Comparison of ENCODE assay signal across 8 mouse cellular contexts in genomic region chr6:116767738-116768522, GRCm38 (mm10). TPM values are rescaled to one million over a fixed set of nuclear protein-coding genes. Genes with fewer than 3 reads are reported as not detected.
A peak's percentile ranks its signal among the peaks of the same experiment; 100 is the strongest.
DNase-seq lines count a peak whose midpoint lies in the region; ATAC-seq and TF ChIP-seq lines count a peak whose summit lies in the region.

No protein-coding gene starts in this region.

- H3K4me3 ChIP-seq in forebrain, embryonic 10.5 days, result no peak overlapping the region
- H3K4me3 ChIP-seq in liver, postnatal 0 days (ENCODE audit: low read depth, low read length), result no peak overlapping the region
- no peak overlapping the region for H3K4me3 ChIP-seq in thymus, adult 2 months (ENCODE audit: control insufficient read depth, insufficient read depth, low read length)

- ATAC-seq in liver, postnatal 0 days, result no peak
- ATAC-seq in neutrophil, adult 5-6 weeks (ENCODE audit: extremely low read depth, insufficient number of reproducible peaks, low FRiP score, poor library complexity, severe bottlenecking), result peak; percentile 35; the same call in 1 of the 2 replicates

- no peak for TF ChIP-seq POLR2A in thymus, adult 2 months (IDR thresholded peaks at IDR 0.05; ENCODE audit: control insufficient read depth, extremely low read depth, insufficient read depth, low read length, poor library complexity)

- no peak overlapping the region for H3K9ac ChIP-seq in liver, postnatal 0 days (replicated peaks)

- no peaks in the 10 kb centered on the region for H3K9me3 ChIP-seq in forebrain, embryonic 10.5 days
- no peaks in the 10 kb centered on the region for H3K9me3 ChIP-seq in liver, postnatal 0 days (ENCODE audit: low read length)

- intact Hi-C loops in heart, postnatal 10 days (cut with DNase I), result loop anchor here (5.0 kb wide), 4 partner anchors 116 to 1059 kb away; partner anchors contain the start of genes Cxcl12 and Depp1

- no peak overlapping the region for H3K4me2 ChIP-seq in liver, postnatal 0 days (ENCODE audit: low read depth, low read length)

- H3K36me3 ChIP-seq in forebrain, embryonic 10.5 days (replicated peaks), result no peaks in the 10 kb centered on the region
- H3K36me3 ChIP-seq in liver, postnatal 0 days (replicated peaks; ENCODE audit: insufficient read depth, low read length), result no peaks in the 10 kb centered on the region
- no peaks in the 10 kb centered on the region for H3K36me3 ChIP-seq in thymus, adult 2 months (ENCODE audit: control insufficient read depth, insufficient read depth, low read length)

- TF ChIP-seq CTCF in liver, postnatal 0 days (IDR thresholded peaks at IDR 0.05; ENCODE audit: low read depth), result peak; percentile 91
- peak; percentile 84 for TF ChIP-seq CTCF in thymus, adult 2 months (IDR thresholded peaks at IDR 0.05; ENCODE audit: borderline replicate concordance, control insufficient read depth, extremely low read depth, insufficient read depth, low read length, poor library complexity)

- H3K27ac ChIP-seq in forebrain, embryonic 10.5 days, result 0 out of 2 replicates have a peak overlapping the region, but pooled peaks have one; percentile 16
- H3K27ac ChIP-seq in liver, postnatal 0 days (ENCODE audit: low read depth), result no peak overlapping the region
- no peak overlapping the region for H3K27ac ChIP-seq in thymus, adult 2 months (ENCODE audit: control insufficient read depth, insufficient read depth, low read length)

- no peak for TF ChIP-seq EP300 in liver, postnatal 0 days (IDR thresholded peaks at IDR 0.05; ENCODE audit: low read depth)

- peak; percentile 58 for DNase-seq in ES-CJ7 (ENCODE audit: low read depth, low spot score)
- peak; percentile 2 for DNase-seq in c-Kit-negative CD71-positive TER-119-positive erythroid progenitor cells, embryonic 14.5 days (ENCODE audit: low read depth, low spot score)
- DNase-seq in forebrain, embryonic 10.5 days (ENCODE audit: extremely low spot score, low spot score), result peak; percentile 78
- DNase-seq in heart, postnatal 10 days, result peak; percentile 85 to 91
- peak; percentile 78 to 86 for DNase-seq in kidney, postnatal 25 days
- DNase-seq in liver, postnatal 0 days, result peak; percentile 78
- DNase-seq in thymus, adult 2 months, result peak; percentile 39

- WGBS in forebrain, embryonic 10.5 days, result 42% methylated on average over 17 of the region's 17 CpGs
- WGBS in liver, postnatal 0 days (ENCODE audit: insufficient replicate concordance), result 33% methylated on average over 17 of the region's 17 CpGs
- WGBS in thymus, adult 2 months, result 39% methylated on average over 17 of the region's 17 CpGs

- peaks cover 4% of the 10 kb centered on the region; the same call in 1 of the 2 replicates for H3K27me3 ChIP-seq in forebrain, embryonic 10.5 days (ENCODE audit: poor library complexity, severe bottlenecking)
- no peaks in the 10 kb centered on the region for H3K27me3 ChIP-seq in liver, postnatal 0 days (ENCODE audit: insufficient read depth, low read length)
- H3K27me3 ChIP-seq in thymus, adult 2 months (ENCODE audit: control insufficient read depth, insufficient read depth, low read length), result no peaks in the 10 kb centered on the region

- peaks cover 3% of the 10 kb centered on the region; the same call in 1 of the 2 replicates for H3K4me1 ChIP-seq in forebrain, embryonic 10.5 days
- H3K4me1 ChIP-seq in liver, postnatal 0 days (ENCODE audit: insufficient read depth), result no peaks in the 10 kb centered on the region
- no peaks in the 10 kb centered on the region for H3K4me1 ChIP-seq in thymus, adult 2 months (replicated peaks; ENCODE audit: control insufficient read depth, insufficient read depth, low read length)

RNA-seq across cellular contexts. Expression of gene Tmem72, which starts 51.2 kb away (rescaled TPM):
- 0.05 TPM in 2 replicates for polyA plus RNA-seq in forebrain, embryonic 10.5 days (2016; fragmentation: Nextera tagmentation; extraction: Ambion mirVana)
- total RNA-seq in heart, postnatal 10 days (2021), result under 1 TPM; 0.02 TPM
- polyA plus RNA-seq in liver, postnatal 0 days (2015; fragmentation: Nextera tagmentation; extraction: Ambion mirVana), result not detected in 2 replicates
- total RNA-seq in neutrophil, adult 5-6 weeks (2017), result 0.23 and 0.37 TPM in 2 replicates
- 0.04 TPM in 2 replicates for polyA plus RNA-seq in thymus, adult 2 months (2012; rRNA removed)

Comparison
In these comparisons a context has a peak if more than half of its experiments do, and no peak if none do; other contexts are left out.
1. DNase-seq: peak in every context shown above with its lines; median percentile 88 in heart, postnatal 10 days; 82 in kidney, postnatal 25 days; 78 in forebrain, embryonic 10.5 days; 78 in liver, postnatal 0 days; 58 in ES-CJ7; 39 in thymus, adult 2 months; 2 in c-Kit-negative CD71-positive TER-119-positive erythroid progenitor cells, embryonic 14.5 days.